Mouse (Mus musculus) intestine, postnatal 0 days (tissue): ENCODE data around the gene Gnptg. TPM values are rescaled to one million over a fixed set of nuclear protein-coding genes. Genes with fewer than 3 reads are reported as not detected.
A peak's percentile ranks its signal among the peaks of the same experiment; 100 is the strongest.

Experiments used
- ATAC-seq: fragments of 200-750 bp; cut with Nextera tagmentation; 2 replicates; pipeline ENCODE4 v1.8.0; 2017; ENCODE audit warnings: mild to moderate bottlenecking, moderate TSS enrichment, moderate library complexity
- H3K27ac ChIP-seq: fragments of 300-500 bp; sonication (generic); 2 replicates; pipeline ENCODE4 v1.5.1; 2014; ENCODE audit warnings: mild to moderate bottlenecking, low read depth, low read length, moderate library complexity
- H3K27me3 ChIP-seq: fragments of 300-500 bp; sonication (generic); replicated peaks from 2 replicates; pipeline ENCODE4 v1.6.1; 2014; ENCODE audit warnings: low read length, mixed read lengths; ENCODE audit not compliant: control insufficient read depth, insufficient read depth
- H3K36me3 ChIP-seq: fragments of 300-500 bp; sonication (generic); 2 replicates; pipeline ENCODE4 v1.6.1; 2014; ENCODE audit warnings: mild to moderate bottlenecking, moderate library complexity; ENCODE audit not compliant: control insufficient read depth, insufficient read depth
- H3K4me1 ChIP-seq: fragments of 300-500 bp; sonication (generic); replicated peaks from 2 replicates; pipeline ENCODE4 v1.6.1; 2014; ENCODE audit warnings: antibody characterized with exemption, low read length, mixed read lengths; ENCODE audit not compliant: control insufficient read depth, insufficient read depth
- H3K4me2 ChIP-seq: fragments of 300-500 bp; sonication (generic); replicated peaks from 2 replicates; pipeline ENCODE4 v1.6.1; 2014; ENCODE audit warnings: low read depth, mild to moderate bottlenecking, moderate library complexity
- H3K4me3 ChIP-seq: fragments of 300-500 bp; sonication (generic); 2 replicates; pipeline ENCODE4 v1.5.1; 2014; ENCODE audit warnings: low read depth, low read length
- H3K9ac ChIP-seq: fragments of 300-500 bp; sonication (generic); 2 replicates; pipeline ENCODE4 v1.6.1; 2014; ENCODE audit warnings: mild to moderate bottlenecking, low read depth, low read length
- H3K9me3 ChIP-seq: fragments of 300-500 bp; sonication (generic); 2 replicates; pipeline ENCODE4 v1.6.1; 2016; ENCODE audit warnings: mixed run types; ENCODE audit not compliant: control insufficient read depth
- CTCF ChIP-seq: sonication (generic); IDR thresholded peaks from 2 replicates; pipeline ENCODE4 v1.5.1; 2016; ENCODE audit warnings: low read depth, mild to moderate bottlenecking, control low read depth, antibody characterized with exemption, moderate library complexity
- WGBS: fragments of 180-500 bp; shearing (Covaris S2); extraction: QIAGEN DNeasy Blood & Tissue Kit; methylation state at CpG from one replicate; pipeline ENCODE4 v1.1.7; 2014; 5-methylcytosine and 5-hydroxymethylcytosine counted together
- microRNA-seq: library from miRNA; unstranded; fragments of <30 nt; microRNA quantifications from one replicate; pipeline ENCODE4, GENCODE M21; 2016
- polyA plus RNA-seq: library from polyadenylated mRNA; unstranded; fragments of >200 nt; fragmentation: Nextera tagmentation; extraction: Ambion mirVana; gene quantifications from 2 replicates; pipeline ENCODE4 v1.2.1, GENCODE M21; 2015

The Gnptg gene
- polyA plus RNA-seq, 1 experiment from 2014 or later = 41.0 TPM

DNA sequence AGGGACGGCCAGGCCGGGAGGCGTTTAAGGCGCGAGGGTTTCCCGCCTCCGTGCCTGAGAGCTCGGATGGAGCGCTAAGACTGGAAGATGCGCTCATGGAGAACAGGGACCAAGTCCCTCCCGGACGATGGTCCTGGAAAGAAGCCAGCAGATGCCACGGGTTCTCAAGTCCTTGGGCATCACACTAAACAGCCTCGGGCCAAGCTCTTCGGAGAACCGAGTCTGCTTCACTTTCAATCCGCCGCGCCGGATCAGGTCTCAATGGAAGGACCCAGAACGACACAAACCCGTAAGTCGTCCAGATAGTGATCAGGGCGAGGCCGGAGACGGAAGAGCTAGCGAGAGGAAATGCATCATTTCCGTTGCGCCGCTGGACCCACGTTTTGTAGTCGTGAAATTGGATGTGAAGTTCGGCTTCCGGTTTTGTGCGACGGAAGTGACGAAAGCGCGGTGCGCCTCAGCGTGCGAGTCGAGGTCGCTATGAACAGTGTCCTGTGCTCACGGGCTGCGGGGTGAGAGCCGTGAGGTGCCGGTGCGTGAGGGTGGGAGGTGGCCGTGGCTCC, 55.7 kb downstream of the Gnptg start, which contains the start of gene BC003965:
Gene BC003965, plus strand, starts transcription at position 426 of the 563 bp plus-strand sequence.
- under 1% methylated on average over 50 of the region's 50 CpGs for WGBS
- Histone ChIP-seq H3K27ac (peak within 1 kb of the TSS; percentile 82), H3K27me3 (no peaks in the 10 kb centered on the region), H3K4me1 (peaks cover 2% of the 10 kb centered on the region; the same call in 1 of the 2 replicates), H3K36me3 (no peaks in the 10 kb centered on the region), H3K9ac (peak within 1 kb of the TSS; percentile 79), H3K9me3 (no peaks in the 10 kb centered on the region), H3K4me3 (peak within 1 kb of the TSS; percentile 89), H3K4me2 (peak within 1 kb of the TSS; percentile 95)
- peak; percentile 87 for ATAC-seq
- no peak for TF ChIP-seq CTCF

Small RNAs within 50 kb of the gene (microRNA-seq; reads per million reads assigned to microRNA genes)
- gene Mir3547 = 1.9 reads per million

Other genes starting within 250 kb of the Gnptg start
- 2.5 and 2.7 TPM in 2 replicates for gene Cramp1l, start 224.3 kb downstream of the Gnptg start, polyA plus RNA-seq
- gene Ift140, start 224.0 kb downstream of the Gnptg start, polyA plus RNA-seq = 2.9 and 3.6 TPM in 2 replicates
- 14.5 and 15.8 TPM in 2 replicates for gene Tmem204, start 156.5 kb downstream of the Gnptg start, polyA plus RNA-seq
- 7.6 and 8.7 TPM in 2 replicates for gene Telo2, start 124.2 kb downstream of the Gnptg start, polyA plus RNA-seq
- 0.25 and 0.27 TPM in 2 replicates for gene Ptx4, start 119.4 kb downstream of the Gnptg start, polyA plus RNA-seq
- gene Clcn7, start 106.7 kb downstream of the Gnptg start, polyA plus RNA-seq = 18.5 and 21.7 TPM in 2 replicates
- not detected in 2 replicates for gene Ccdc154, start 77.7 kb downstream of the Gnptg start, polyA plus RNA-seq
- 0.30 TPM in 1 of 2 replicates, not detected in the other for gene Gm38655, start 64.7 kb downstream of the Gnptg start, polyA plus RNA-seq
- 17.5 and 18.5 TPM in 2 replicates for gene BC003965, start 55.6 kb downstream of the Gnptg start, polyA plus RNA-seq
- gene Unkl, start 51.7 kb downstream of the Gnptg start, polyA plus RNA-seq = 1.9 and 2.2 TPM in 2 replicates
- 23.3 and 23.4 TPM in 2 replicates for gene Tsr3, start within 50 bp of the Gnptg start, polyA plus RNA-seq
- gene Baiap3, start 16.2 kb upstream of the Gnptg start, polyA plus RNA-seq = 0.86 and 1.1 TPM in 2 replicates
- gene Ube2i, start 34.5 kb upstream of the Gnptg start, polyA plus RNA-seq = 253 and 257 TPM in 2 replicates
- 0.18 and 0.29 TPM in 2 replicates for gene Prss34, start 58.3 kb upstream of the Gnptg start, polyA plus RNA-seq
- not detected in 2 replicates for gene Prss28, start 68.5 kb upstream of the Gnptg start, polyA plus RNA-seq
- not detected in 2 replicates for gene Prss29, start 78.5 kb upstream of the Gnptg start, polyA plus RNA-seq
- 0.10 and 0.20 TPM in 2 replicates for gene Tpsab1, start 105.4 kb upstream of the Gnptg start, polyA plus RNA-seq
- 6.7 and 7.8 TPM in 2 replicates for gene Tpsb2, start 126.2 kb upstream of the Gnptg start, polyA plus RNA-seq
- gene Tpsg1, start 129.1 kb upstream of the Gnptg start, polyA plus RNA-seq = 11.0 and 13.3 TPM in 2 replicates
- gene Cacna1h, start 193.7 kb upstream of the Gnptg start, polyA plus RNA-seq = 1.7 and 1.9 TPM in 2 replicates
- gene Tekt4, start 214.5 kb upstream of the Gnptg start, polyA plus RNA-seq = not detected in 2 replicates